Mouse (Mus musculus): ENCODE measurements around the gene Trat1.

DNA sequence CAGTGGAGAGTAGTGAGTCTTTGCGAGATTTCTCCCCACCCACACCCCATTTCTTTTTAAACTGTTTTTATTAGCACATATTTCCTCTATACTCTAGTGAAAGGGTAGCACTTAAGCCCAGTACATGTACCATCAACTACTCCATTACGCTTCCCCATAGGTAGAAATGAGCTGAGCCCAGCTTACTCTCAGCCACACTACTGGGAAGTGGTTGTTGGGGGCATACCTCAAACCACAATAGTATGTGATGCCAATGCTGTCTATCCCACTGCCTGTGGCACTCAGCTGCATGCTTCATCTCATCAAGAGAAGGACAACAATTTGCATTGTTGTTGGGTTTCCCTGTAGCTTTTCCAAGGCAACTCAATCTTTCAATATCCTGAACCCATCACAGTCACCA lies 29.1 kb upstream of the Trat1 start:
- TF ChIP-seq GATA1 (IDR thresholded peaks at IDR 0.05; ENCODE audit: borderline replicate concordance, low read length) = no peak
- TF ChIP-seq FLI1 (IDR thresholded peaks at IDR 0.05; ENCODE audit: low read length) = no peak

All from megakaryocyte, embryonic 14.5 days (primary cell).